Mouse (Mus musculus): ENCODE data around the gene Gps2.

GRCm38 (mm10) chr11:69904311-69904710 is 9.4 kb upstream of the Gps2 start:
- TF ChIP-seq CTCF (IDR thresholded peaks at IDR 0.05; ENCODE audit: control insufficient read depth, insufficient read depth, insufficient read length) (no peak), MAX (IDR thresholded peaks at IDR 0.05) (no peak), CEBPB (IDR thresholded peaks at IDR 0.05; ENCODE audit: low read depth) (no peak)
